Mouse (Mus musculus): ENCODE results near the gene Gpr162.

DNA sequence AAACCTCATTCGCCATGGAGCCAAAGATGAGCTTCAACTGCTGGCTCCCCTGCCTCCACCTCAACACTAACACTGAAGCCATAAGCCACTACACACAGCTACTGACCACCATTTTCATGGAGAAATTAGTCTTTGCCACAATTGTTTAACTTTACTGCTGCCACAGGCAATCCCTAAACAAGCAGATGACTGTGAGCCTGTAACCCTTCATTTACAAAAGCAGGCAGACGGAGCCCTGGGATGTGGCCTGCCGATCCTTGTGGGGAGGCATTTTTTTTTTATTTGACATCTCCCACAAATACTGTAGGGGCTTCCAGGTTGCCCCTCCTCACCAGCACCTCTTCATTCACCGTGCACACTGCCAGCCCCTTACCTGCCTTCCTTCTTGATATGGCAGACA lies 47.2 kb downstream of the Gpr162 start:
- TF ChIP-seq POLR2A (IDR thresholded peaks at IDR 0.05; ENCODE audit: control insufficient read depth, low read depth, low read length), result no peak
- TF ChIP-seq CTCF (IDR thresholded peaks at IDR 0.05; ENCODE audit: control insufficient read depth, insufficient read depth, insufficient replicate concordance, low read depth, low read length), result no peak

Measured in testis, adult 2 months (tissue).